Mouse (Mus musculus) MEL-GATA-1-ER (cell line): Measurements from ENCODE around the gene Slc6a2.

Experiments
- DNase-seq: peaks from one replicate; pipeline ENCODE4 v3.0.0-alpha.2; 2012; ENCODE audit warnings: low read depth; ENCODE audit errors: extremely low read depth

The Slc6a2 gene

GRCm38 (mm10) chr8:93021738-93022137, 61.9 kb downstream of the Slc6a2 start:
- DNase-seq = no peak

- no peak for DNase-seq
Measured at GRCm38 (mm10) chr8:93030664-93031063, 70.8 kb downstream of the Slc6a2 start.

- DNase-seq = no peak
Measured at GRCm38 (mm10) chr8:93038831-93039230, 79.0 kb downstream of the Slc6a2 start.

GRCm38 (mm10) chr8:93040256-93040655, 80.4 kb downstream of the Slc6a2 start:
- DNase-seq = no peak

GRCm38 (mm10) chr8:93040776-93041567, 81.1 kb downstream of the Slc6a2 start:
- DNase-seq = no peak

- DNase-seq = no peak
Measured at GRCm38 (mm10) chr8:93043083-93043482, 83.2 kb downstream of the Slc6a2 start.

GRCm38 (mm10) chr8:93048092-93048491, 88.2 kb downstream of the Slc6a2 start, which contains the start of gene Ces1a:
Gene Ces1a, minus strand, starts transcription at chr8:93048192.
- DNase-seq = no peak

- no peak for DNase-seq
Measured at GRCm38 (mm10) chr8:93048510-93049416, 88.9 kb downstream of the Slc6a2 start.
